Mouse (Mus musculus) intestine, embryonic 16.5 days (tissue): Measurements from ENCODE around the gene Ahnak2. TPM values are rescaled to one million over a fixed set of nuclear protein-coding genes. Genes with fewer than 3 reads are reported as not detected.

Experiments
- ATAC-seq: fragments of 200-750 bp; cut with Nextera tagmentation; 2 replicates; pipeline ENCODE4 v1.8.0; 2017; ENCODE audit warnings: moderate TSS enrichment, moderate library complexity
- H3K27ac ChIP-seq: fragments of 300-500 bp; sonication (generic); 2 replicates; pipeline ENCODE4 v1.5.1; 2014; ENCODE audit warnings: mild to moderate bottlenecking, low read length
- H3K27me3 ChIP-seq: fragments of 300-500 bp; sonication (generic); replicated peaks from 2 replicates; pipeline ENCODE4 v1.6.1; 2014; ENCODE audit warnings: low read length, control low read depth, mixed read lengths; ENCODE audit not compliant: control insufficient read depth, insufficient read depth
- H3K36me3 ChIP-seq: fragments of 300-500 bp; sonication (generic); 2 replicates; pipeline ENCODE4 v1.6.1; 2014; ENCODE audit warnings: low read length, control low read depth; ENCODE audit not compliant: control insufficient read depth, insufficient read depth
- H3K4me1 ChIP-seq: fragments of 300-500 bp; sonication (generic); 2 replicates; pipeline ENCODE4 v1.6.1; 2014; ENCODE audit warnings: low read length, control low read depth, mixed read lengths; ENCODE audit not compliant: control insufficient read depth, insufficient read depth
- H3K4me2 ChIP-seq: fragments of 300-500 bp; sonication (generic); 2 replicates; pipeline ENCODE4 v1.6.1; 2014; ENCODE audit warnings: low read depth, low read length, control low read depth
- H3K4me3 ChIP-seq: fragments of 300-500 bp; sonication (generic); 2 replicates; pipeline ENCODE4 v1.5.1; 2014; ENCODE audit warnings: mild to moderate bottlenecking, low read length
- H3K9ac ChIP-seq: fragments of 300-500 bp; sonication (generic); 2 replicates; pipeline ENCODE4 v1.6.1; 2014; ENCODE audit warnings: low read depth, low read length
- H3K9me3 ChIP-seq: fragments of 300-500 bp; sonication (generic); 2 replicates; pipeline ENCODE4 v1.6.1; 2016; ENCODE audit warnings: low read length, control low read depth; ENCODE audit not compliant: control insufficient read depth
- WGBS: fragments of 180-500 bp; shearing (Covaris S2); extraction: QIAGEN DNeasy Blood & Tissue Kit; methylation state at CpG from one replicate; pipeline ENCODE4 v1.1.7; 2014; 5-methylcytosine and 5-hydroxymethylcytosine counted together
- polyA plus RNA-seq: library from polyadenylated mRNA; unstranded; fragments of >200 nt; fragmentation: Nextera tagmentation; extraction: Ambion mirVana; gene quantifications from 2 replicates; pipeline ENCODE4 v1.2.1, GENCODE M21; 2015

The Ahnak2 gene
- polyA plus RNA-seq, 1 experiment from 2014 or later, result 2.3 TPM

DNA sequence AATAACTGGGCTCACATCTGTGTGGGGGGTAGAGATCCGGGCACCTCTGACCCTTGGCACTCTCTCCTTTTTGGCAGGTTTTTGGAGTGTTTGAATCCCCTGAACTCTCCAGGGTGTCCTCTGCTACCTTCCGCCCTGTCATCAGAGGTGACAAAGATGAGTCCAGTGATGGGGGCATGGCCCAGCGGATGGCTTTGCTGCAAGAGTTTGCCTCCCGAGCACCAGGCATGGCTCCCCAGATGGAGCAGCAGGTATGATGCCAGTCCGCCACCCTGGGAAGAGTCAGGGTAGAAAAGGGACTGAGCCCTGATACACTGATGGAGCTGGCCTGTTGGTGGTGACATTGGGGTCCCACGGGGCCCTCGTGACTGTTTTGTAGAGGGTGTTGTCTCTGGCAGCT is 65.4 kb downstream of the Ahnak2 start:
- WGBS, result 85% methylated on average over 7 of the region's 7 CpGs
- Histone ChIP-seq H3K36me3 (peaks cover 20% of the 10 kb centered on the region; the same call in 1 of the 2 replicates), H3K27ac (no peak overlapping the region), H3K4me2 (no peak overlapping the region), H3K9me3 (no peaks in the 10 kb centered on the region), H3K9ac (no peak overlapping the region), H3K27me3 (no peaks in the 10 kb centered on the region), H3K4me3 (no peak overlapping the region), H3K4me1 (no peaks in the 10 kb centered on the region)
- no peak for ATAC-seq

DNA sequence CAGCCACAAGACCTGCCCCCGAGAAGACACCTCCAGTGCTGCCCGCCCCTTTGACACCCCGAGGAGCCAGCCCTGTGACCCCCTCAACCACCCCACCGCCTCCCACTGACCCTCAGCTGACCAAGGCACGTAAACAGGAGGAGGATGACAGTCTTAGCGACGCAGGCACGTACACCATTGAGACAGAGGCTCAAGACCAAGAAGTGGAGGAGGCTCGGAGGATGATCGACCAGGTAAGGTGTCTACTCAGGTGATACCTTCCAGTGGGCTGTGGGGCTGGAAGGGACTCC is 65.9 kb downstream of the Ahnak2 start:
- Histone ChIP-seq H3K27ac (no peak overlapping the region), H3K4me2 (no peak overlapping the region), H3K27me3 (no peaks in the 10 kb centered on the region), H3K9me3 (no peaks in the 10 kb centered on the region), H3K9ac (no peak overlapping the region), H3K36me3 (peaks cover 21% of the 10 kb centered on the region; the same call in 1 of the 2 replicates), H3K4me1 (no peaks in the 10 kb centered on the region), H3K4me3 (no peak overlapping the region)
- no peak for ATAC-seq
- WGBS, result 88% methylated on average over 10 of the region's 10 CpGs

- no peaks in the 10 kb centered on the region for H3K4me1 ChIP-seq
- H3K27ac ChIP-seq, result no peak overlapping the region
- no peak overlapping the region for H3K4me2 ChIP-seq
- H3K9ac ChIP-seq, result no peak overlapping the region
- H3K27me3 ChIP-seq, result no peaks in the 10 kb centered on the region
- no peak for ATAC-seq
- H3K4me3 ChIP-seq, result no peak overlapping the region
- H3K36me3 ChIP-seq, result peaks cover 21% of the 10 kb centered on the region
- 87% methylated on average over 29 of the region's 29 CpGs for WGBS
- H3K9me3 ChIP-seq, result no peaks in the 10 kb centered on the region
Measured at GRCm38 (mm10) chr12:112735896-112736635, 66.4 kb downstream of the Ahnak2 start.

GRCm38 (mm10) chr12:112734881-112735655 is 67.4 kb downstream of the Ahnak2 start:
- Histone ChIP-seq H3K4me3 (no peak overlapping the region), H3K27me3 (no peaks in the 10 kb centered on the region), H3K9ac (no peak overlapping the region), H3K4me2 (no peak overlapping the region), H3K36me3 (peaks cover 21% of the 10 kb centered on the region), H3K9me3 (no peaks in the 10 kb centered on the region), H3K27ac (no peak overlapping the region), H3K4me1 (no peaks in the 10 kb centered on the region)
- 91% methylated on average over 19 of the region's 19 CpGs for WGBS
- no peak for ATAC-seq

DNA sequence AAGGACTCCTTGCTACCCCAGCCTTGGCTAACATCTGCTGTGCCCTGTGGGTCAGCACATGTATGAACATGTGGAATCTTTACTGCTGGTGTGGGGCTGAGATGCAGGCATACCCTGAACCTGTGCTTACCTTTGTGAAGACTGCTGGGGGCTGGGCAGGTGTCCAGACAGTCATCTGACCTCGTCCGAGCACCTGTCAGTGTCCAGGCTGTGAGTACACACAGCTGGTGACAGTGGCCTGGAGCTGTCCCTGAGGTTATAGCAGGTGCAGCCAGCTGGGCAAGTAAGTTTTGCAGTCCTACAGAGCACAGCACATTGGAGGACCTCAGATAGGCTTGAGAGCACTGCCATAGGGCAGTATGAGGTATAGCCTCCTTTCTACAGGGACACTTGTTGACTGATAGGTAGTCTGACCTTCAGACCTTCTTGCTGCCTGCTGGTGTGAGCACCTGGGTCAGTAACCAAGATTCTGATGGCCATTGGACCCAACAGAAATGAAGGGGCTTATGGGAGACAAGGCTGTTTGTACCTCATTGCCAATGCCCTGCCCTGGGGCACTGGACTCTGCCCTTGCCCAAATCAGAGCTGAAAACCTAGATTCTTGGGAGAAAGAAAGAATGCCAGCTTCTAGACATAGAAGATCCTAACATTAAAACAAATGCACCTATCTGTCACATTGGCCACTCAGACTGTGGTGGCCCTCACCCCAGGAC is 68.2 kb downstream of the Ahnak2 start:
- H3K9me3 ChIP-seq, result no peaks in the 10 kb centered on the region
- H3K4me2 ChIP-seq, result no peak overlapping the region
- peaks cover 16% of the 10 kb centered on the region for H3K36me3 ChIP-seq
- H3K4me1 ChIP-seq, result no peaks in the 10 kb centered on the region
- no peak overlapping the region for H3K4me3 ChIP-seq
- H3K9ac ChIP-seq, result no peak overlapping the region
- H3K27me3 ChIP-seq, result no peaks in the 10 kb centered on the region
- H3K27ac ChIP-seq, result no peak overlapping the region
- 84% methylated on average over 2 of the region's 2 CpGs for WGBS
- no peak for ATAC-seq

DNA sequence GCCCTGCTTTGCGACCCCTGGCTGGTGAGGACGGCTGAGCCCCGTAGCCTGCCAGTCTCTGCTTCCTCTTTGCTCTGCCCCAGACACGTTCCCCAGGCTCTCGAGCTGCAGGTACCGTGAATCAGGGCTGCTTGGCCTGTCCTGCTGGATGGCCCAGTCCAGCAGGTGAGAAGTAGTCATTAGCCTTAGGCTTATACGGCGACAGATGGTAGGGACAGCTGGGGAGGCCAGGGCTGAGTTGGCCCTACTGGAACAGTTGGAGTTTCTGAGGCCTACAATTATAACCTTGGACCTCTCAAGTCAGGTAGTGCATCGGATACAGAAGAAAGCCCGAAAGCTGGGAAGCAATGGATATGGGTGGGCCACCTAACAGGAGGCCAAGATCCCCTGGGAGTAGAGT is 69.9 kb downstream of the Ahnak2 start:
- peaks cover 12% of the 10 kb centered on the region for H3K36me3 ChIP-seq
- no peak overlapping the region for H3K27ac ChIP-seq
- no peak overlapping the region for H3K4me3 ChIP-seq
- H3K27me3 ChIP-seq, result no peaks in the 10 kb centered on the region
- no peak for ATAC-seq
- no peak overlapping the region for H3K4me2 ChIP-seq
- H3K9ac ChIP-seq, result no peak overlapping the region
- no peaks in the 10 kb centered on the region for H3K9me3 ChIP-seq
- WGBS, result 89% methylated on average over 10 of the region's 10 CpGs
- H3K4me1 ChIP-seq, result no peaks in the 10 kb centered on the region

DNA sequence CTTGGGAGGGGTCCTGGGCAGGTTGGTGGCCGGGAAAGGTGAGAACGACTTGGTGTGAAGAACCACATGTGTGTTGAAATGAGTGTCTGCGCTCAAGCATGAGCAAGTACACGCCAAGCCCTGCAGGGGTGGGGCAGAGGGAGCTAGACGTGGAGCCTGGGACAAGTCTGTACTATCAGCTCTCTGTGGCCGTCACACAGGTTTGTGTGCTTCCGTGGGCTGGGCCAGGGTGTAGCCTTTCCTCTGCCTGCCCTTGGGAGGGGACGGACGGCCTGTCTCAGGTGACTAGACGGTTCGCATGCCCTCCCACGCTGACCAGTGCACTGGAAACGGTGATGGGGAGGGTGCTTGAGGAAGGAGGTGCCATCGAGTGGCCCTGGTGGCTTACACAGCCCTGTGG is 71.6 kb downstream of the Ahnak2 start:
- Histone ChIP-seq H3K4me1 (peaks cover 4% of the 10 kb centered on the region; the same call in 1 of the 2 replicates), H3K9ac (no peak overlapping the region), H3K9me3 (no peaks in the 10 kb centered on the region), H3K27ac (no peak overlapping the region), H3K4me3 (no peak overlapping the region), H3K27me3 (no peaks in the 10 kb centered on the region), H3K4me2 (no peak overlapping the region), H3K36me3 (peaks cover 3% of the 10 kb centered on the region)
- ATAC-seq, result no peak
- 71% methylated on average over 14 of the region's 14 CpGs for WGBS

- H3K4me2 ChIP-seq, result no peak overlapping the region
- H3K9ac ChIP-seq, result no peak overlapping the region
- ATAC-seq, result no peak
- no peaks in the 10 kb centered on the region for H3K9me3 ChIP-seq
- H3K27me3 ChIP-seq, result no peaks in the 10 kb centered on the region
- no peak overlapping the region for H3K27ac ChIP-seq
- WGBS, result 66% methylated on average over 8 of the region's 8 CpGs
- H3K4me3 ChIP-seq, result no peak overlapping the region
- peaks cover 17% of the 10 kb centered on the region for H3K4me1 ChIP-seq
- H3K36me3 ChIP-seq, result peaks cover 3% of the 10 kb centered on the region; the same call in 1 of the 2 replicates
Measured at GRCm38 (mm10) chr12:112727801-112728200, 74.7 kb downstream of the Ahnak2 start.

- H3K4me1 ChIP-seq, result peaks cover 18% of the 10 kb centered on the region
- no peak overlapping the region for H3K9ac ChIP-seq
- no peak overlapping the region for H3K4me3 ChIP-seq
- ATAC-seq, result no peak
- no peak overlapping the region for H3K27ac ChIP-seq
- no peaks in the 10 kb centered on the region for H3K9me3 ChIP-seq
- no peaks in the 10 kb centered on the region for H3K36me3 ChIP-seq
- H3K4me2 ChIP-seq, result no peak overlapping the region
- no peaks in the 10 kb centered on the region for H3K27me3 ChIP-seq
- WGBS, result 75% methylated on average over 11 of the region's 11 CpGs
Measured at GRCm38 (mm10) chr12:112724077-112724805, 78.2 kb downstream of the Ahnak2 start.
